Mouse (Mus musculus): ENCODE measurements around the gene Ugt2a2.
"Not testable (repeated sequence)": the region's sequence is repeated elsewhere in the genome, so short reads cannot be mapped to it uniquely, and the experiment has no call there.

GRCm38 (mm10) chr5:87424041-87424440 is 58.0 kb downstream of the Ugt2a2 start, which contains the start of gene Ugt2b38:
- TF ChIP-seq CTCF, EP300 (IDR thresholded peaks at IDR 0.05): not testable (repeated sequence)

Data from lung, postnatal 0 days (tissue).